Mouse (Mus musculus) spleen, adult 18-20 months (tissue): ENCODE measurements around the gene Chn1.

Experiments
- DNase-seq, 2 experiments: peaks; one replicate each; pipeline ENCODE4 v3.0.0; 2022; ENCODE audit warnings: mixed read lengths in 2 of 2

The Chn1 gene

DNA sequence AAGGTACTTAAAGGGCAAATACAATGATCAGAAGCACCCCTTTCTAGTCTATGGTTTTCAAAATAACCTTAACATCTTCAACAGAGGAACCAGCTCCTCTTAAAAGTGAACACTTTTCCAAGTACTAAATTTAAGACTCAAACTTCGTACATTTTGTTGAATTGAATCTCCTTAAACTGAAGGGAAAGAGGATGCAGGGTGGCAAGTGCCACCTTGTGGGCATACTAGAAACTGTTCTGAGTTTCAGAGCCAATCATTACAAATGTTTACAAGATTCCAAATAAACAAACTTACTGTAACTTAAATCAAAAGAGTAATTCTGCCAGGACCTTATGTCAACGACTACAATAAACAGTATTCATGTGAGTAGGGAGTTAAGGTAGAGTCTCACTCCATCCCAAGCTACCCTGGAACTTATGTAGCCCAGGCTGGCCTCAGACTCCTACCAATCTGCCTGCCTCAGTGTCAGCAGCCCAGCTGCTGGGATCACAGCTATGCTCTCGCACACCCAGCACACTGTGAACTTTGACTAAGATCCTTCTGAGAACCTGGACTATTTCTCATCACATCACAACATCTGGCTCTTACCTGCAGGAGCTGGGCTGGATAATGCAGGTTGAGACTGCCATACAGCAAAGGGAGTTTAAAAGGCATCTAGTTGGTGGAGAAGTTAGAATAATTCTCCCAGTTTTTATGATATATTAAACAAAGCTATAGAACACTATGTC lies 29.3 kb downstream of the Chn1 start:
- DNase-seq: no peak

DNA sequence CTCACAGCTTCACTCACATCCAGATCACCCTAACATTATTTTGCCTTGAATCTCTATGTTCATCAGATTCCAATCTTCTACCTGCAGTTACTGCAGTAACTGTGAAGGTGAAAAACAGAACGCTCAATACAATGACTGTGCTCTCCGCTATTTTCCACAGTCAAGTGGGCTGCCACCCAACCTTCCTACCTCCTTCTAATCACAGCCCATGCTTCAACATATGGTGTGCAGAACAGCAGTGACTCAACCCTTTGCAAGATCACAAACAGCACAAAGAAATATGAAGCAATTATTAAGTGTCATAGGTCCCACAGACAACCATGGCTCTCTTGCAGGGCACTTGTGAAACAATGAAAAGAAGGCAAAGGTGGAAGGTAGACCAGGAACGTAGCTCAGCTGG lies 33.9 kb downstream of the Chn1 start:
- no peak for DNase-seq

DNA sequence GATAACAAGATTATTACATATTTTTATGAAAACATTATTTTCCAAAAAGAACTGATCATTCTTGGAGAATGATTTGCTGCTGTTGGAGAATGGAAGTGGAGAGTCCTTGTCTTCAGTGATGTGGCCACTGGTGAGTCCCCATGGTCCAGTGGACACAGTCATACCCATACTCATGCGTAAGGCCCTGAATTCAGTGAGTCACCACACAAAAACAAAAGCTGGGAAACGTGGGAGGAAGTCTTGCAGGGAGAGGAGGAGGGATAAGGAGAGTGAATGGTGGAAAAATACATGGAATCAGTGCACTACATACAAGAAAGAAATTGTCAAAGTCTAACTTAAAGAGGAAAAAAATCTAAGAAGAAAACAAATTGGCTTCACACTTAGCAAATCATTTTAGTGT lies 47.3 kb downstream of the Chn1 start:
- DNase-seq: no peak

DNA sequence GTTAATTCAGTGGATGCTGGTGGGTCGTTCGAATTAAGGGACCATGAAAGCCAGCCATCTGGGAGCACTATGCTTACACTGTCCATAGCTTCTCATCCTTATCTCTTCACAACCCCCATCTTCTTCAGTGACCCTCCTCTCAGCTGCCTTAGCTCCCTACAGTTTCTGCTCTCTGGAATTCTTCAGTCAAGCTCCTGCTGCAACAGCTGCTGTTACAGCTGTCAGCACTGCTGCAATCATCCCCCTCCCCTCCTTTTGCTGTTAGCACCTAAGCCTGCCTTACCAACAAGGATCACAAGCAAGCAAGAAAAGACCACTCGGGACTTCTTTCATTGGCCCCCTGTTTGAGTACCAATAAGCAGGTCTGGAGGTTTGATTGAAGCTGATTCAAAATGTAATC lies 50.2 kb downstream of the Chn1 start:
- DNase-seq: no peak

DNA sequence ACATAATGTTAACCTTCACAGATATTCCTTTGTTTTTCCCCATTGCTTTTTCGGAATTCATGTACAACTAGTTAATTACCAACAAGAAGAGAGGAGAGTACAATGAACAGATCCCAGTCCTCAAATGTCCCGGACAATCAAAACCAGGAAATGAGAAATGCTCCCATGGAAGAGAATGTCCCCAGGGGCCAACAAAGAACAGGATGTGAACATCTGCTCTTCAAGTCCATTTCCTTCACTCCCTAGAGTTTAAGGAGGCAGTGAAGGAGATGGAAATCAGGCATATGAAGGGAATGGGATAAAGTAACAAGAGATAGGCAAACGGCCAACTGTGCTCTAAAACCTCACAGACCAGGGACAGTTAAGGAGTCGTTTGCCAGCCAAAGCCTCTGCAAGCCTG lies 53.3 kb downstream of the Chn1 start:
- no peak for DNase-seq

DNA sequence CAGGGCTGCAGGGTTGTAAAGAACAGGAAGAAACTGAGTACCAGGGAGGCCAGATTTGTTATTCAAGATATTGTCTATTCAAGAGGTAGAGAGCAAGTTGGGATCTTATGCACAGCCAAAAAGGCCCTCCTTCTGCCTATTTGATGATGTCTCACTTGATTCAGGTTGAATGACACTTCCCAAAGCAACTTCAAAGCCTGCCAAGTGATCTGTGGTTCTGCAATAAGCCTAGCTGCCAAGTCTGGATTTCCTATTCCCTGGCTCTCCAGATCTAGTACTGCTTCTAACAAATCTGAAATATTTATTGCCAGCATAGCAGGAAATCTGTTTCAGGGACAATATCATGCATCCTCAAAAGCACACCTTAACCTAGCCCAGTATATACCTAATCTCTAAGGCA lies 62.7 kb downstream of the Chn1 start:
- DNase-seq: no peak

DNA sequence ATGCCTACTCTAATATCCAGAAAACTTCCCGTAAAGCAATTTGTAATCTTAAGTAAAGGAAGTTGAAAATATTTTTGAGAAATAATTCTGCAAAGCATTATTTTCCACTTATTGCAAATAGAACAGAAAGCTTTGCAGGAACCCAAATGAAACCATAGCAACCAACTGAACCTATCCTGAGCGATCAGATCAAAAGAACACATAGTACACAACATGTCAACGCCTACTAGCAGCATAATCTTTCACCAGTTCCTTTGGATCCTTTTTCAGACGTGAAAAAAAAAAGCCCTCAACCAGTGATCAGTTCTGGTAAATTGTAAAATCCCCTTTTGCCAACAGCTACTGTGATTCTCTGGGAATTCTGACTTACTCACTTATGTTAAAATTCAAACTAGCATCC lies 82.1 kb downstream of the Chn1 start:
- no peak for DNase-seq

DNA sequence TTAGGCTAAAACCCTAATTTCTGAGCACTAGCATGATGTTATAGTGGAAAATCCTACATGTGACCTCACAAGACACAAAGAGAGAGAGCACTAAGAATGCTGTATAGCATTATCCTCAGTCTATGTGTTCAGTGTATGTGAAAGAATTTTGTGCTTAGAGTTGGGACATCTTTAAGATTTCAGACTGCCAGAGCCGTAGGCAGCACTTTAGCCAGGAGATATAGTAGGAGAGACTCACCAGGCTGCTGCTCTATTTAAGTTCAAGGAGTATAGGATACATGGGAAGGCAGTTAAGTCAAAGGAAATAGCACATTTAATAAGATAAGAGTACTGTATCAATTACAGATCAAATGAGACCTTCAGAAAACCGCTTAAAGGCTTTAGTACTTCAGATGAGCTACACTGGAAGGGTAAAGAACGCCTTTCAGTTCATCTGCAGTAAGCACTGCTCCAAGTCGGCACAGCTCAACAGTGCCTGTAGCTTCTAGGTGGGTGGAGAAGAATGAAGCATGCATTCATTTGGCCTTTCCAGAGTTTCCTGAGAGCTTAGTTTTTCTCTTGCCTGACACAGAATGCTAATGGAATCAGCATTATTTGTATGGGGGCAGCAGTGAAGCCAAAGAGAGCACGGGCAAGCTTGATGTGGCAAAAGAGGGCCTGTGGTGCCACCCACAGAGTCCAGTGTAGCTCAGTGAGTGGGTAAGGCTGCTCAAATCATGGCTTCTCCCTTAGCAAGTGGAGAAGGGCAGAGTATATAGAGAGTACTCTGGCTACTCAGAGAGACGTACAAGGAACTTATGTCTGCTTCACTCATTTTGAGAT lies 84.2 kb downstream of the Chn1 start:
- DNase-seq: no peak

DNA sequence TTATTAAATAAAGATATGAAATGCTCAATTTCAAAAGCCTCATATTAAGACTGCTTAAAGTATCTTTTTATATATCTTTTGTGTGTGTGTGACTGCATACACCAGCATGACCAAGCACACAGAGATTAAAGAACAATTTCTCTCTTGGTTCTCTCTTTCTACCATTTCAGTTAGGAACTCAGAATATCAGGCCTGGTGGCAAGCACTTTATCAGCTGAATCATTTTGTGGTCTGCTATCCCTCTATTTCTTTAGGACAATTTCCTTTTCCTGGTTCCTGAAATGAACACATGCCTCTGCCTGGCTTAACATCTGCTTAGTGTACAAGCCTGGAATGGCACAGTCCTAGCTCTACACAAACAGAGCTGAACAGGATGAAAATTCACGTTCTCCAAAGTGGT lies 92.6 kb downstream of the Chn1 start:
- no peak for DNase-seq

DNA sequence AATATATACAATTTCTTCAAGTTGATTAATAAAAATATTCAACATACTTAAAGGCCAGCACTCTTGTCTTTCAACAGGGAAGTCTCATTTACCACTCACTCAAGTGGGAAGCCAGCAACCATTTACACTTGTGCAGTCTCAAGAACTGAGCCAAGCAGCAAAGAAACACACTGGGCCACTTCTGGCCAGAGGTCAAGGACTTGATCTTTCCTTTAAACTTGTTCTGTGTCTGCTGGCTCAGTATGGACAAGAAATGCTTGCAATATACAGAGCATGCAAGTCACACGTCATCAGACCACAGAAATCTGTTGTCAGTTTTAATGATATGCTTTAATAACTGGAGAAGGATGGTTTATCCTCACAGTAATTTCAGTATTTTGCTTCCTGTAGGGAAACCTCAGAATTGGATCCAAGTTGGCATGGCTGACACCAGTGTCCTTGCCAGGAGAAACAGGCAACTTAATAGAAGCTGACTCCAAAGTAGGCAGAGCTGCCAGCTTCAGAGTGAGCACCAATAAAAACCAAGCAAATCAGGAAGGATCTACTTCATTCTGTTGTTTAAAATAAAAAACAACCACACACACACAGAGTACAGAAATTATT lies 94.6 kb downstream of the Chn1 start:
- DNase-seq: no peak

DNA sequence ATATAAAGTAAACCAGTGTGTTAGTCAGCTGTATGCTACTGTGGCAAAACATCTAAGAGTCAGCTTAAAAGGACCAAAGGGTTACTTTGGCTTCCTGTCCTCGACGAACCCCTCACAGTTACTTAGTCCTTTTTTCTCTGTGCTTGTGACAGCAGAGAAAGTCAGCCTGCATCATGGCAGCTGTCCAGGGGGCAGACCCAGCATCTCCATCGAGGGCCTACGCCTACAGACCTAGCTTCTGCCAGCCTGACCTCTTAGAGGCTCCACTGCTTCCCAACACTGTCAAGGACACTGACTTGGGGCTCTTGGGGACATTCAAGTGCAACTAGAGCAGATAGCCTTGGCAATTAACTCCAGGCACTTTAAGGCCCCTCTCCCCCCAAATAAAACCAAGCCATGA lies 106.5 kb downstream of the Chn1 start:
- no peak for DNase-seq

DNA sequence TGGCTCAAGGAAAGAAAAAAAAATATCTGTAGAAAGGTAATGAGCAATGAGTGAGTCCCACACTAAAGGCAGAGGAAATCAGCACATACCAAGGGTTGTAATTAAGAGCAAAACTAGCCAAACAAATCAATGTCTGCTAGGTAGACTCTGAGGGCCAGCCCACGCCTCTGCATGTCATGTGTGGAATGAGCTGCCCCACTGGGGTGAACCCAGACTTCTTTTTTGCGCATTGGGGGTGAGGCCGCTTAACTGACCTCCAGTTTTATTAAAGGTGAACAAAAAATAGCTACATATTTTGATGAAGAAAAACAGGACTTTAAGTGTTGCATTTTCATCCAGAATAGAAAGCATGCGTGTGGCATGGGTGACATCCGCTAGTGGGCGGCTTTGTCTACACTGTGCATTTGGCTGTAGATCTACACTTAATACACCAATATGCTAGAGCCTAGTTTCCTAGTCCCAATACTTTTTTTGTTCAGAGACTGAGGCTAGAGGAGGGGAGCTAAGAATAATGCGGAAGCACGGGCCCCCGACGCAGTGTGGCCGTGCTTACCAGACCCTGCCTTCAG lies 114.5 kb downstream of the Chn1 start:
- DNase-seq: no peak

DNA sequence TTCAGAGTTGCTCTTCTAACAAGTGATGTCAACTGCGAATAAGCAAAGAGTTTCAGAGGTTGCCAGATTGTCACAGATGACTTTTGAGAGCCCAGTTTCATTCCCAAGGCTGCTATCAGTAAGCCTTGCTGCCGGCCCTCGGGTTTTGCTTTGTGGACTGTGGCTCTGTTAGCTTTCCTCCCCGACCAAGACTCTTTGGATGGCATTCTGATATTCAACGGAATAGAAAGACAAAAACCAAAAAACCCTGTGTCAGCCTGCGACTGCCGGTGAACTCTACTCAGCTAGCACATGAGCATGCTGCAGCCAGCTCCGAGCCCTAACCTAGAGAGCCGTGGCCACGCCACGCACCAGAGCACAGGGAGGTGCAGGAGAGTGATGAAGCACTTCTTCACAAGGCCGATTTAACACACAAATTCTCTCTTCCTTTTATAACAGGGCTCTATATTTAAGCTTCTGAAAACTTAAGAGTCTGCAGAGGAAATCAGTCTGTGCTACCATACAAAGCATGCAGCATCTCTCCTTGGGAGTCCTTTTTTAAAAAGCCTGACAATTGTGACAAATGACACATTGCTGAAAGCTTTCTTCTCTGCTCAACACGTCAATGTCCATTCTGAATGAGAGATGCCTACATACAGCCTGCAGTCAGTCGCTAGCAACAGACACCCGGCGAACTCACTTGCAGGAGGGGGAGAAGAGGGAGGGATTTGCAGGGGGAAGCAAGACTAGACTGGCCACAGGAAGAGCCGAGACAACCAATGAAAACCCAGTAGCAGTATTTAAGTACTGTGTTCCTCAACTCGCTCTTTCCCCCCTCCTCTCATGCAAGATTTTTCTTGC lies 115.2 kb downstream of the Chn1 start:
- no peak for DNase-seq

DNA sequence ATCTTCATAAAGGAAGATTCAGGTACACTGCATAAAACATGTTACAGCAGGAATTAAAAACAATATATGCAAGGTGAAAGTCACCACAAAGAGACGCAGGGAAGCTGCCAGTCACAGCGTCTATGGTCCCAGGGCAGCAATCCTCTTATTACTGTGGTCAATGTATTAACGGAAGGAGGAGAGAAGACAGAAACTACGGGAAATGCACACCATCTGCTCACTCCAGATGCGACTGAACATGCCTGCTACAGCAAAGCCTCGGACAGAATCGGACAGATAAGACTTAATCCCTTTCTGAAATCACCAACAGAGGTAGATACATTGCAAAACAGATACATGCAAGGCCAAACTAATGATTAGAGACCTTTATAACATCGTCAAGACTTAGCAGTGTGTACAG lies 116.1 kb downstream of the Chn1 start:
- DNase-seq: no peak

DNA sequence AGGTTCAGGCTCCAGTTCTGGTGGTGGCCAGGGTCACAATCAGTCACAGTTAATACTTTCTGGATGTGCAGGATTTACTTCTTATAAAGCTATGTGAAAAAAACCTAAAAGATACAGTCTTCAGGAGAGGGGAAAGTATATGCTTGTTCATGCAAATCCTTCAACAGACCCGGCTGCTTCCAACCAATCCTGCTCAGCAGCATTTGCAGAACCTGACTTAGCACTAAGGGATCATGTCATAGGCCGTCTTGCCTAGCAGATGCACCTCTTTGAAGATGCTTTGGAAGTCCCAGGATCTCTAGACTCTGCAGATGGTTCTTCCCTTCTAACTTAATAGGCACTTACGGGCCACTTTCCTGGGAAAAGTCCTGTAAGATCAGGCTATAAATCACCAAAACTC lies 117.2 kb downstream of the Chn1 start:
- no peak for DNase-seq

DNA sequence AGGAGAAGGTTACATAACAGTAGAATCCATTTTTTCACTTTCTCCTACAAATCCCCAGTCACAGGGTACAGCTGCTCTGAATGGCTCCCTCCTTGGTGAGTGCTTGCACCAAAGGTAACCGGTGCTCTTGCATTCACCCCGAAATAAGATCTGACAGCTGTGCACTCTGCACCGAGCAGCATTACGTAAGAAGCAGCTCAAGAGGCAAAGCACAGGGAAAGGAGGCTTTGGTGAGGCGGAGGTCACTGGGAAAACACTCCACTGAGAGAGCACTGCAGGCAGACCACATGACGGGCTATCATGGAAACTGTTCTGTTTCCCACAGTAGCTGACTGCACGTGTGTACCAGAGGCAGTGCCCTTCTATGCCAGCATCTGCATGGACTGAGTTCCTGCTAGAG lies 118.0 kb downstream of the Chn1 start:
- DNase-seq: no peak

DNA sequence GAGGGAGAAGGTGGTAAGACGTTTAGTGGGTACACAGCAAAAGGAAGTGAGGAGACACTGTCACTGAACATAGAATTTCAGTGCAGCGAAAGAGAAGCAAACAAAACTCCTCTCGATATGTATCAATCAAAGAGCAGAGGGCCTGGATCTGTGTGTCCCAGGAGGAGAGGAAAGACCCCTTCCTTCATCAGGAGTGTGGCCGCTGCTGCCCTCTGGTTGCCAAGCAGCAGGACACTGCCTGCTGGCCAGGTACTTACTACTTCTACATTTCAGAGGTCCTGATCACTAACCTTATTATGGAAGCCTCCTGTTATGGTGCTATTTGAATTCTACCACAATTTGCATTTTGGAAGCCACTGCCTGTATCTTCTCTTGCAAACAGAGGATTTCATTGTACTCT lies 119.5 kb downstream of the Chn1 start:
- DNase-seq: no peak

DNA sequence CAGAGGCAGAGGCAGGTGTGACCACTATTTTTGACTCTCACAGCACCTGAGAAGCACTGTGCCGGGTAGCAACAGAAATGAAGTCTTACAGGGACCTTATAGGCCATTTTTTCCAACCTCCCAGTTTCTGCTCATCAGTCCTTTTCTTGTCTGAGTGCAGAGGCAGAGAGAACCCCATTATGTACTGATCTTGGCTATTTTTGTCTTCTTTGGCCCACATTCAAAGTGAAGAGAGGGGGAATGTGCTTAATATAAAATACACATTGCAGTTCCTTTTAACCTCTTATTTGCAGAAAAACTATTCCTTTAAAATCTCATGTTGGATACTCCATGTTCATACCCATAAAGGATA lies 120.3 kb downstream of the Chn1 start:
- no peak for DNase-seq

DNA sequence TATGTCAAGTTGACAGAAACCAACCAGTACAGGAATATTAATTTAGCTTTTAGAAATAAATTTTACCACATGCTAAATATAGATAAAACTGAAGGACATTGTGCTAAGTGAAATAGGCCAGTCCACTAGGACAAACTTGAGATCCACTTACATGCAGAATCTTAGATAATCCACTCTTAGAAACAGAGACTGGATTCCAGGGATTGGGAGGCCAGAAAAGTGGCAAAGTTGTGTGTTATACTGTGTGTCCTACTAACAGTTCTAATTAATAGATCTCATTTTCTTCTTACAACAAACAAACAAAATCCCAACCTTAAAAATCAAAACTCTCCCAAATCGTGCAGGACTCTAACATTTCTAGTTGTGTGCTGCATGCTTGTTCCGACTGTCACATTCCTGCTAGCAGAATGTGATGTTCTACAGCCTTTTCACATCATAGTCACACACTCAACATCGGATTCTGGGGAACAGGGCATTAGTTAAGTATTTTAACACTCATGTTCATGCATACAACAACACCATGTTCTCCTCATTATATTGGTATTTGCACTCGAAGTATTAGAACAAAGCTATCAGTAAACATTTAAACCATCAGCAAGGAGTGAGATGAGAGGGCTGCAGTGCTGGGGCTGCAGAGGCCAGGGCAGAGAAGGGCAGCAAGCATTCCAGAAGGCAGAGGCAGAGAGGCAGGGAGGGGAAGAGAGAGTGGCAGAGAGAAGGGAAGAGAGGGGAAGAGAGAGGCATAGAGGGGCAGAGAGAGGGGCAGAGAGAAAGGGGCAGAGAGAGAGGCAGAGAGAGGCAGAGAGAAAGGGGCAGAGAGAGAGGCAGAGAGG lies 120.9 kb downstream of the Chn1 start:
- DNase-seq: no peak

DNA sequence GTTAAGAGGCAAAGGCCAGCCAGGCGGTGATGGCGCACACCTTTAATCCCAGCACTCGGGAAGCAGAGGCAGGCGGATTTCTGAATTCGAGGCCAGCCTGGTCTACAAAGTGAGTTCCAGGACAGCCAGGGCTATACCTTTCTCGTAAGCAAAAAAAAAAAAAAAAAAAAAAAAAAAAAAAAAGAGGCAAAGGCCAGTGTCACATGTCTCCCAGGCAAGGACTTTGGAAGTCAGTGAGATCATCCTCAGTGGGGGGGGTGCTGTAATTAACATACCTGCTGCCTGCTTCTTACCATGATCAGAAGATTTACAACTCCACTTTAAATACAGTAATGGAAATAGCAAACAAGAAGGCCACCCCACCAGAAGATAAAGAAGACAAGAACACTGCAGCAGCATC lies 137.5 kb downstream of the Chn1 start:
- DNase-seq: no peak

DNA sequence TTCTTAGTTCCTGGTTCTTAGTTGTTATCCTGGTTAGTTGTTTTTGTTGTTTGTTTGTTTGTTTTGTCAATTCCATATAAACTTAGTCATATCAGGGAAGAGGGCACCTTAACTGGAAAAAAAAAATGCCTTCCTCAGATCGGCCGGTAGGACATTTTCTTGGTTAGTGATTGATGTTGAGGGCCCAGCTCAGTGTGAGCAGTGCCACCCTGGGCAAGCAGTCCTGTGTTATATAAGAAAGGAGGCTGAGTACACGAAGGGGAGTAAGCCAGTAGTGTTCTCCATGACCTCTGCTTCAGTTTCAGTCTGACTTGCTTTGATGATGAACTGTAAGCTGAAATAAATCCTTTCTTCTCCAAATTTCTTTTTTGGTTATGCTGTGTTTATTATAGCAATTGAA lies 138.8 kb downstream of the Chn1 start:
- DNase-seq: no peak

DNA sequence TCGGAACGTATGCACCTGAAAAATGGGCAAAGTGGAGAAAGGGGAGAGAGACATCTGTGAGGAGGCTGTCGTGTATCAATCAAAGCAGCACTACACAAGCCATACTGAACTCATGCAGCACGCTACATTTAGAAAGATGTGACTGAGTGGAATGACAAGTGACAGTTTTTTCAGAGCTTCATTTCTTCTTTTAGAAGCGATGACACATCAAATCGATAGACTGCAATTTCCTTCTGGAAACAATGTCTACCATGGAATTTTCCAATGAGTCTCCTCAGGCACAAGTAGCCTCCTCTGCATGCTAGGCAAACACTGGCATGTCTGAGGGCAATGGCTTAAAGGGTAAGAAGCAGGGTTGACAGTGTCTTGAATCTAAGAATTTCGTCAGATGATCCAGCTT lies 143.3 kb downstream of the Chn1 start:
- DNase-seq: no peak
